Mouse (Mus musculus) olfactory bulb, adult 2 months (tissue): ENCODE results near the gene Vapa. TPM values are rescaled to one million over a fixed set of nuclear protein-coding genes. Genes with fewer than 3 reads are reported as not detected.
A peak's percentile ranks its signal among the peaks of the same experiment; 100 is the strongest.

Experiments used
- H3K27ac ChIP-seq: fragments of 200-500 bp; 2 replicates; pipeline ENCODE4 v1.5.1; 2012; ENCODE audit warnings: low read depth, low read length; ENCODE audit not compliant: insufficient read depth
- H3K4me1 ChIP-seq: fragments of 200-500 bp; 2 replicates; pipeline ENCODE4 v1.6.1; 2012; ENCODE audit warnings: low read length; ENCODE audit not compliant: control insufficient read depth, insufficient read depth
- H3K4me3 ChIP-seq: fragments of 200-500 bp; 2 replicates; pipeline ENCODE4 v1.5.1; 2012; ENCODE audit warnings: mild to moderate bottlenecking, low read depth, low read length, moderate library complexity; ENCODE audit not compliant: insufficient read depth
- CTCF ChIP-seq: fragments of 200-500 bp; IDR thresholded peaks from 2 replicates; pipeline ENCODE4 v1.5.1; 2012; ENCODE audit warnings: low read depth, mild to moderate bottlenecking, low read length, moderate library complexity; ENCODE audit not compliant: insufficient read depth
- POLR2A ChIP-seq: fragments of 200-500 bp; IDR thresholded peaks from 2 replicates; pipeline ENCODE4 v1.6.1; 2012; ENCODE audit warnings: mild to moderate bottlenecking, low read depth, low read length, moderate library complexity; ENCODE audit not compliant: insufficient read depth
- WGBS: fragments of 180-500 bp; shearing (Covaris S2); methylation state at CpG from one replicate; pipeline ENCODE4 v1.1.7; 2018; 5-methylcytosine and 5-hydroxymethylcytosine counted together
- polyA plus RNA-seq: library from polyadenylated mRNA; stranded (reverse); fragments of >200 nt; gene quantifications from 2 replicates; pipeline ENCODE4 v1.2.4, GENCODE M21; 2012; ENCODE audit warnings: low replicate concordance; ENCODE audit not compliant: missing spikeins, insufficient read depth, insufficient read length

The Vapa gene
- polyA plus RNA-seq, 1 experiment = not detected

GRCm38 (mm10) chr17:65648371-65649174 is 35.2 kb upstream of the Vapa start:
- WGBS = 84% methylated on average over 9 of the region's 9 CpGs
- Histone ChIP-seq H3K27ac (no peak overlapping the region), H3K4me1 (peaks cover 14% of the 10 kb centered on the region), H3K4me3 (no peak overlapping the region)
- TF ChIP-seq CTCF = no peak
- TF ChIP-seq POLR2A = no peak

- no peak for TF ChIP-seq POLR2A
- TF ChIP-seq CTCF = no peak
- 69% methylated on average over 5 of the region's 5 CpGs for WGBS
- no peak overlapping the region for H3K4me3 ChIP-seq
- H3K27ac ChIP-seq = no peak overlapping the region
- H3K4me1 ChIP-seq = peaks cover 18% of the 10 kb centered on the region
These were observed 34.6 kb upstream of the Vapa start for GRCm38 (mm10) chr17:65647961-65648360.

GRCm38 (mm10) chr17:65647226-65647625 is 33.9 kb upstream of the Vapa start:
- 85% methylated on average over 6 of the region's 6 CpGs for WGBS
- TF ChIP-seq CTCF = no peak
- no peak for TF ChIP-seq POLR2A
- H3K27ac ChIP-seq = no peak overlapping the region
- H3K4me3 ChIP-seq = no peak overlapping the region
- peaks cover 23% of the 10 kb centered on the region for H3K4me1 ChIP-seq

- WGBS = 78% methylated on average over 5 of the region's 5 CpGs
- no peak for TF ChIP-seq CTCF
- no peak for TF ChIP-seq POLR2A
- Histone ChIP-seq H3K4me1 (peaks cover 23% of the 10 kb centered on the region), H3K27ac (peak overlapping the region; percentile 54), H3K4me3 (no peak overlapping the region)
These were observed 30.2 kb upstream of the Vapa start for GRCm38 (mm10) chr17:65643579-65643978.

- 11% methylated on average over 10 of the region's 10 CpGs for whole genome bisulfite sequencing
- Histone ChIP-seq H3K4me1 (peaks cover 20% of the 10 kb centered on the region), H3K4me3 (no peak overlapping the region), H3K27ac (peak overlapping the region; percentile 54)
- no peak for TF ChIP-seq POLR2A
- TF ChIP-seq CTCF = no peak
These were observed 29.7 kb upstream of the Vapa start for GRCm38 (mm10) chr17:65643051-65643521.

- Histone ChIP-seq H3K4me3 (no peak overlapping the region), H3K27ac (peak overlapping the region; percentile 54), H3K4me1 (peaks cover 20% of the 10 kb centered on the region)
- TF ChIP-seq POLR2A = no peak
- TF ChIP-seq CTCF = no peak
- 48% methylated on average over 5 of the region's 5 CpGs for WGBS
These were observed 29.2 kb upstream of the Vapa start for GRCm38 (mm10) chr17:65642578-65642991.

- peak within 1 kb of the TSS; percentile 54 for H3K27ac ChIP-seq
- WGBS = 91% methylated on average over 11 of the region's 11 CpGs
- H3K4me1 ChIP-seq = peaks cover 20% of the 10 kb centered on the region
- TF ChIP-seq CTCF (no peak), POLR2A (no peak)
- no peak within 1 kb of the TSS for H3K4me3 ChIP-seq
These were observed 28.4 kb upstream of the Vapa start, which contains the start of gene Txndc2 for GRCm38 (mm10) chr17:65641734-65642218. Txndc2 (minus strand) TSS chr17:65642168.

GRCm38 (mm10) chr17:65639144-65639543 is 25.8 kb upstream of the Vapa start:
- H3K27ac ChIP-seq = no peak overlapping the region
- H3K4me3 ChIP-seq = no peak overlapping the region
- 100% methylated on average over 1 of the region's 1 CpGs for WGBS
- peaks cover 17% of the 10 kb centered on the region for H3K4me1 ChIP-seq
- TF ChIP-seq POLR2A (no peak), CTCF (no peak)

- 88% methylated on average over 14 of the region's 14 CpGs for whole genome bisulfite sequencing
- TF ChIP-seq CTCF (no peak), POLR2A (no peak)
These were observed 22.5 kb upstream of the Vapa start for GRCm38 (mm10) chr17:65635715-65636360.

More at GRCm38 (mm10) chr17:65635715-65636360, 22.5 kb upstream of the Vapa start:
- Histone ChIP-seq H3K4me1 (no peaks in the 10 kb centered on the region), H3K27ac (no peak overlapping the region), H3K4me3 (no peak overlapping the region)
